Mouse (Mus musculus): ENCODE measurements around the gene Pnma1.

DNA sequence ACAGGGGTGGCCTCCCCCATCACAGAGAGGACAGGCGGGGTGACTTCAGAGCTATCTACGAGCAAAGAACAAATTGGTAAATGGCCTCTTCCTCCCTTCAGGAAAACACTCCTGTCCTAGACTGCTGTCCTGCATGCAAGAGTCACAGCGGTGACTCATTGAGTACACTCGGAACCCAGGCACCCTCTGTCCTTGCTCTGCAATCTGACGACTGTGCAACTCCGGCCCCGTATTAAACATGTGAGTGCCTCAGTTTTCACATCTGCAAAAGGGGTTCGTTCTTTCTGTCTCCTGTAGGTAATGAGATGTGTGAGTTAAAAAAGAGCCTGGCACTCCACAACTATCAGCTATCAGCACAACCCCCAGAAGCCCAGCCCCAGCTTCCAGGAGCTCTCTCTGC, 12.2 kb upstream of the Pnma1 start:
- TF ChIP-seq CTCF (IDR thresholded peaks at IDR 0.05; ENCODE audit: control insufficient read depth, insufficient read depth, insufficient replicate concordance, low read depth, low read length) (no peak), POLR2A (IDR thresholded peaks at IDR 0.05; ENCODE audit: control insufficient read depth, low read depth, low read length) (no peak)
